Mouse (Mus musculus): ENCODE data around the gene Lif. TPM values are rescaled to one million over a fixed set of nuclear protein-coding genes. Genes with fewer than 3 reads are reported as not detected.

Lif gene
- polyA plus RNA-seq, 1 experiment from 2014 or later, result 0.57 TPM

GRCm38 (mm10) chr11:4246623-4247022 lies 10.7 kb upstream of the Lif start:
- no peak overlapping the region for H3K4me3 ChIP-seq (ENCODE audit: low read depth, low read length)
- ATAC-seq (no peak), DNase-seq (ENCODE audit: low spot score) (no peak)
- no peaks in the 10 kb centered on the region for H3K36me3 ChIP-seq (ENCODE audit: insufficient read depth, low read length)
- no peak for TF ChIP-seq CTCF (IDR thresholded peaks at IDR 0.05)
- TF ChIP-seq EP300 (IDR thresholded peaks at IDR 0.05), result no peak
- H3K9me3 ChIP-seq (ENCODE audit: low read length), result no peaks in the 10 kb centered on the region
- no peak overlapping the region for H3K9ac ChIP-seq (replicated peaks; ENCODE audit: low read depth)
- WGBS, result 67% methylated on average over 4 of the region's 4 CpGs
- no peak overlapping the region for H3K27ac ChIP-seq (ENCODE audit: low read length)
- no peaks in the 10 kb centered on the region for H3K27me3 ChIP-seq (replicated peaks; ENCODE audit: insufficient read depth, low read length)
- H3K4me1 ChIP-seq (ENCODE audit: insufficient read depth, low read depth, low read length), result no peaks in the 10 kb centered on the region
- no peak overlapping the region for H3K4me2 ChIP-seq (replicated peaks; ENCODE audit: low read depth, low read length)

DNA sequence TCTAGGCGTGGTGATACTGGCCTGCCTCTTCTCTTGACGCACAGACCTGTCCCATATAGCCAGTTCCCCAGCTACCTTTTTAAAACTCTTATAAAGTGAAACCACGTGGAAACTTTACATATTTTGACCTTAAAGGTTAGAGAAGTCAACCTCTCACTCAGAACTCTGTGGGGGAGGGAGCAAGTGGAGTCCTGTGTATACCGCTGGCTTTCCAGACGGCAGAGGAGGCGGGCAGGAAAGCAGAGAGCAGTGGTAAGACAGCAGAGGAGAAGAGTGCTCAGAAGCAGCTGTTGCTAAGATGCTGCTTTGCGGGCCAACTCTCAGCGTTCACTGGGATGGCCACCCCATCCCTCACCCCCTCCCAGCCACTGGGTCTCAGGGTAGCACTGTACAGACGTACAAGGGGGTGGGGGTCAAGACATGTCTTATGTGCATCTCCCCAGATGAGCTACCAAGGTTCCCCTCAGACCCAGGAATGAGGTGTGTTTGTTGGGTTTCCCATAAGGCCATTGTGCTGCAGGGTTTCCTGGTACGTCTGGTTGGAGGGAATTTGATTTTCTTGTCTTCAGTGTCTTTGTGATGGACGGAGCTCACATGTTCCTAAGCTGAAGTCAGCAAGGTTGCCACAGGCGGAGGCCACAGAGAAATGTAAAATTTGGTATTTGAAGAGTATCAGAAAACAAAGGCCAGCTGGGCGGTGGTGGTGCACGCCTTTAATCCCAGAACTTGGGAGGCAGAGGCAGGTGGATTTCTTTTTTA lies 10.0 kb upstream of the Lif start:
- Histone ChIP-seq H3K4me3 (ENCODE audit: low read depth, low read length) (no peak overlapping the region), H3K27me3 (replicated peaks; ENCODE audit: insufficient read depth, low read length) (no peaks in the 10 kb centered on the region), H3K9me3 (ENCODE audit: low read length) (no peaks in the 10 kb centered on the region), H3K36me3 (ENCODE audit: insufficient read depth, low read length) (no peaks in the 10 kb centered on the region), H3K9ac (replicated peaks; ENCODE audit: low read depth) (no peak overlapping the region), H3K4me1 (ENCODE audit: insufficient read depth, low read depth, low read length) (no peaks in the 10 kb centered on the region), H3K4me2 (replicated peaks; ENCODE audit: low read depth, low read length) (no peak overlapping the region), H3K27ac (ENCODE audit: low read length) (no peak overlapping the region)
- TF ChIP-seq EP300 (IDR thresholded peaks at IDR 0.05) (no peak), CTCF (IDR thresholded peaks at IDR 0.05) (no peak)
- 65% methylated on average over 14 of the region's 14 CpGs for WGBS
- DNase-seq (ENCODE audit: low spot score) (no peak), ATAC-seq (no peak)

DNA sequence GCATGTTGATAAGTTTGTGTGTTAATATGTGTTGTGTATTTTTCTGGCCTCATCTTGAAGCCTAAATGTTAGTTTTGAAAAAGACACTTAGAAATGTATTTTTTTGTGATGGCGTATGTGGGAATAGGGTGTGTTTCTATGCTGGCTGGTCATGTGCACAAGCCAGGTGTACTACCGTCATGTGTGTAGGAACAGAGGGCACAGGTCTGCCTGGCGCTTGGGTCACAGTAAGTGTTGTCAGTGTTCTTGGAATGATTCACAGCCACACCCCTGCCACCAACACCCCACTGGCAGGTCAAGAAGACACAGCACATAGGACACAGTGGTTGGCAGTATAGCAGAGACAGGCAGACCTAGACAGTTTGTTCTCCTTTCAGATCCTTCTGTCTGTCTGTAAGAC lies 8.2 kb upstream of the Lif start:
- TF ChIP-seq CTCF (IDR thresholded peaks at IDR 0.05) (no peak), EP300 (IDR thresholded peaks at IDR 0.05) (no peak)
- no peak for ATAC-seq
- H3K27me3 ChIP-seq (replicated peaks; ENCODE audit: insufficient read depth, low read length), result no peaks in the 10 kb centered on the region
- no peak overlapping the region for H3K27ac ChIP-seq (ENCODE audit: low read length)
- no peak for DNase-seq (ENCODE audit: low spot score)
- H3K36me3 ChIP-seq (ENCODE audit: insufficient read depth, low read length), result no peaks in the 10 kb centered on the region
- no peaks in the 10 kb centered on the region for H3K9me3 ChIP-seq (ENCODE audit: low read length)
- no peak overlapping the region for H3K9ac ChIP-seq (replicated peaks; ENCODE audit: low read depth)
- no peak overlapping the region for H3K4me3 ChIP-seq (ENCODE audit: low read depth, low read length)
- WGBS, result 81% methylated on average over 3 of the region's 3 CpGs
- no peaks in the 10 kb centered on the region for H3K4me1 ChIP-seq (ENCODE audit: insufficient read depth, low read depth, low read length)
- no peak overlapping the region for H3K4me2 ChIP-seq (replicated peaks; ENCODE audit: low read depth, low read length)

- ATAC-seq, result no peak
- Histone ChIP-seq H3K4me1 (ENCODE audit: insufficient read depth, low read depth, low read length) (no peaks in the 10 kb centered on the region), H3K36me3 (ENCODE audit: insufficient read depth, low read length) (no peaks in the 10 kb centered on the region), H3K27me3 (replicated peaks; ENCODE audit: insufficient read depth, low read length) (no peaks in the 10 kb centered on the region), H3K9me3 (ENCODE audit: low read length) (no peaks in the 10 kb centered on the region), H3K4me3 (ENCODE audit: low read depth, low read length) (no peak overlapping the region), H3K4me2 (replicated peaks; ENCODE audit: low read depth, low read length) (no peak overlapping the region), H3K9ac (replicated peaks; ENCODE audit: low read depth) (no peak overlapping the region), H3K27ac (ENCODE audit: low read length) (no peak overlapping the region)
- no peak for DNase-seq (ENCODE audit: low spot score)
- TF ChIP-seq CTCF (IDR thresholded peaks at IDR 0.05) (no peak), EP300 (IDR thresholded peaks at IDR 0.05) (no peak)
- WGBS, result 67% methylated on average over 7 of the region's 7 CpGs
These were observed 7.1 kb upstream of the Lif start for GRCm38 (mm10) chr11:4250290-4250689.

DNA sequence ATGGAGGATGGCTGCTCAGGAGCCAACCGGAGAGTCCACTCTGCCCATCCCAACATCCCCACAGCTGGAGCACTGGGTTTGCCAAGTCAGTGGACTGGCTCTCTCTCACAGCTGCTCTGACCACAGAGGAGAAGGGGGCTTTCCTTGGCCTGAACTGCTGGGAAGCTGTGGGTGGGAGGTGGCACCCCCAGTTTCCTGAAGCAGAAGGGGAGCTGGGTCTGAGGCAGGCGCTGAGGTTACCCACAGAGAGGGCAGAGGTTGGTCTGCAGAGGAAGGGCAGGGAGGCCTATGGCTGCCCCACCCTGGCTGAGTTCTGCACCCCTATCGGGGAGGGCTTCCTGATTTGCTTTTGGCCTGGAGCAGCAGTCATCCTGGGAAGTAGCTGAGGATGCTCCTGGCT lies 6.0 kb upstream of the Lif start:
- Histone ChIP-seq H3K4me2 (replicated peaks; ENCODE audit: low read depth, low read length) (no peak overlapping the region), H3K9me3 (ENCODE audit: low read length) (no peaks in the 10 kb centered on the region), H3K36me3 (ENCODE audit: insufficient read depth, low read length) (no peaks in the 10 kb centered on the region), H3K27ac (ENCODE audit: low read length) (no peak overlapping the region), H3K9ac (replicated peaks; ENCODE audit: low read depth) (no peak overlapping the region), H3K27me3 (replicated peaks; ENCODE audit: insufficient read depth, low read length) (no peaks in the 10 kb centered on the region), H3K4me1 (ENCODE audit: insufficient read depth, low read depth, low read length) (no peaks in the 10 kb centered on the region), H3K4me3 (ENCODE audit: low read depth, low read length) (no peak overlapping the region)
- WGBS, result 65% methylated on average over 3 of the region's 3 CpGs
- ATAC-seq (no peak), DNase-seq (ENCODE audit: low spot score) (no peak)
- no peak for TF ChIP-seq CTCF (IDR thresholded peaks at IDR 0.05)
- TF ChIP-seq EP300 (IDR thresholded peaks at IDR 0.05), result no peak

DNA sequence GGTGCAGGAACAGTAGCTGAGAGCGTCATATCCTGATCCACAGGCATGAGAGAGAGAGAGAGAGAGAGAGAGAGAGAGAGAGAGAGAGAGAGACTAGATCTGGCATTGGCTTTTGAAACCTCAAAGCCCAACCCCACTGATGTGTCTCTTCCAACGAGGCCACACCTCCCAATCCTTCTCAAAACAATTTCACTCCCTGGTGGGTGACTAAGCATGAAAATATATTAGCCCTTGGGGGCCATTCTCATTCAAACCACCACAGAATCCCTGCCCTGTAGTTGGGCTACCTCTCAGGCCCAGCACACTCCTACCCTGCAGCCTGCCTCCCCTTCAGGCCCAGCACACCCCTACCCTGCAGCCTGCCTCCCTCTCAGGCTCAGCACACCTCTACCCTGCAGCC lies 4.5 kb upstream of the Lif start:
- Histone ChIP-seq H3K4me2 (replicated peaks; ENCODE audit: low read depth, low read length) (no peak overlapping the region), H3K4me1 (ENCODE audit: insufficient read depth, low read depth, low read length) (no peaks in the 10 kb centered on the region), H3K27me3 (replicated peaks; ENCODE audit: insufficient read depth, low read length) (no peaks in the 10 kb centered on the region), H3K9me3 (ENCODE audit: low read length) (no peaks in the 10 kb centered on the region), H3K9ac (replicated peaks; ENCODE audit: low read depth) (no peak overlapping the region), H3K36me3 (ENCODE audit: insufficient read depth, low read length) (no peaks in the 10 kb centered on the region), H3K27ac (ENCODE audit: low read length) (no peak overlapping the region), H3K4me3 (ENCODE audit: low read depth, low read length) (no peak overlapping the region)
- ATAC-seq (no peak), DNase-seq (ENCODE audit: low spot score) (no peak)
- WGBS, result 52% methylated on average over 2 of the region's 2 CpGs
- TF ChIP-seq EP300 (IDR thresholded peaks at IDR 0.05), result no peak
- no peak for TF ChIP-seq CTCF (IDR thresholded peaks at IDR 0.05)
